Mouse (Mus musculus) spleen, postnatal 14 days (tissue): ENCODE measurements around the gene AY074887.

ENCODE experiments used
- DNase-seq, 2 experiments: peaks; one replicate each; pipeline ENCODE4 v3.0.0; 2021 to 2022; ENCODE audit warnings: low spot score in 2 of 2

The AY074887 gene

DNA sequence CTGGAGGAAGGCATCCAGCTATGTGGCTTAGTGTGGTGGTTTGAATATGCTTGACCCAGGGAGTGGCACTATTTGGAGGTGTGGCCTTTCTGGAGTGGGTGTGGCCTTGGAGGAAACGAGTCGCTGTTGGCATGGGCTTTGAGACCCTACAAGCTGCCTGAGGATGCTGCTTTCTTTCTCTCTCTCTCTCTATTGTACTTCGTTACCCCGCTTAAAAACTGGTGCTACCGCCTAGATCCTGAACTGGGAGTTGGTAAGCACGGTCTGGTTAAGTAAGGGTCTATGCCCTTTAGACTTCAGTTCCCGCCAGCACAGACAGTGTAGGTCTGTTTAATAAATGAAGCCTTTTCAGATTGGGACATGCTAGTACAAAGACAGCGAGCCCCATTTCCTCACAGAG lies 34.4 kb downstream of the AY074887 start:
- DNase-seq, result no peak

DNA sequence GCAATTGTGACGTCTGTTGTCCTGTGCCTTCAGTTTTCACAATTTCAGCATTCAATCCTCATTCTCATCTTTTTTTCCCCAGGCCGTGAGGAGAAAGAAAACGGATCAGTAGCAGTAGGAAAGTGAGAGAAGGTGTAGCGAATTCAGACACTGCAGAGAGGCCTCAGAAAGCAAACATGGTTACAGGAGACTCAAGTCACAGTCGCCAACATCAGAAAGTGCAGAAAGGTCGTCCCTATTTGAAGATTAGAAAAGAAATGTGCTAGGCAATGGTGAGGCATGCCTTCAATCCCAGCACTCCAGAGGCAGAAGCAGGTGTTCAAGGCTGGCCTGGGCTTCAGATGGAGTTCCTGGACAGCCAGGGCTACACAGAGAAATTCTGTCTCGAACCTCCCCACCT lies 35.2 kb downstream of the AY074887 start:
- no peak for DNase-seq

DNA sequence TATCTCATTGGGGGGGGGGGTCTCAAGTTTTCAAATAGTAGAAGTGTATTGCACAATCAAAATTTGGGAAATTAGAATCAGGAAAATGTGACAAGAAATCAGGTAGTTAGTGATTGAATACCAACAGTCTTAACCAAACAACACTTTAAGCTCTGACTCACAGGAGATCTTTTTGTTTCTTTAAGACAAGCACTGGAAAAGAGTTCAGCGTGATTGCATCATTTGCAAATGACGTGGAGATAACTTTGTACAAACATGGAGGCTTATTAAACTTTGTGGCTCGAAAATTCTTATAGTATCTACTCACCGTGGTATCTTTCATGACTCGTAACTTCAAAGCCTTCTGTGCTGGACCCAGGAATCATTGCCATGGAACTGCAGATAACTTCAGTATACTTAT lies 41.4 kb downstream of the AY074887 start:
- DNase-seq, result no peak
